In genomic region chr16:33853271-33853670, GRCm38 (mm10) we compare ENCODE assay signal across 18 mouse cellular contexts. TPM values are rescaled to one million over a fixed set of nuclear protein-coding genes. Genes with fewer than 3 reads are reported as not detected.
"Had no signal": no experiment of that assay in that cellular context is flagged by ENCODE, and none has a peak within 500 bp of the region (broad histone marks: within the 10 kb centered on the region; RNA-seq: fewer than 3 reads in every experiment).

No protein-coding gene starts in this region.

- H3K9ac ChIP-seq: lung, embryonic 15.5 days; midbrain, embryonic 13.5 days; midbrain, embryonic 15.5 days; neural tube, embryonic 12.5 days; stomach, embryonic 15.5 days had no signal

- H3K4me1 ChIP-seq: lung, embryonic 15.5 days; midbrain, embryonic 13.5 days; midbrain, embryonic 15.5 days; neural tube, embryonic 12.5 days; stomach, embryonic 15.5 days had no signal

- H3K4me2 ChIP-seq: lung, embryonic 15.5 days; midbrain, embryonic 11.5 days; midbrain, embryonic 13.5 days; midbrain, embryonic 15.5 days; neural tube, embryonic 12.5 days; stomach, embryonic 15.5 days had no signal

- H3K27me3 ChIP-seq: lung, embryonic 15.5 days; midbrain, embryonic 13.5 days; midbrain, embryonic 15.5 days; neural tube, embryonic 12.5 days; stomach, embryonic 15.5 days had no signal

- H3K9me3 ChIP-seq: lung, embryonic 15.5 days; midbrain, embryonic 13.5 days; midbrain, embryonic 15.5 days; neural tube, embryonic 12.5 days; stomach, embryonic 15.5 days had no signal

- H3K36me3 ChIP-seq: midbrain, embryonic 13.5 days; midbrain, embryonic 15.5 days; neural tube, embryonic 12.5 days had no signal

- H3K27ac ChIP-seq: lung, embryonic 15.5 days; macrophage; midbrain, embryonic 13.5 days; midbrain, embryonic 15.5 days; neural tube, embryonic 12.5 days; stomach, embryonic 15.5 days; stomach, postnatal 0 days had no signal

- H3K4me3 ChIP-seq: lung, embryonic 15.5 days; megakaryocyte, embryonic 14.5 days; midbrain, embryonic 13.5 days; midbrain, embryonic 15.5 days; neural tube, embryonic 12.5 days; stomach, embryonic 15.5 days had no signal

- ATAC-seq: lung, postnatal 0 days; midbrain, embryonic 13.5 days; midbrain, embryonic 15.5 days had no signal

- DNase-seq: lung, adult 2 months; lung, postnatal 14 days; lung, postnatal 36 days; right cerebral cortex, postnatal 14 days; thymus, adult 2 months; thymus, postnatal 25 days; thymus, postnatal 4 days had no signal

RNA-seq across cellular contexts. Expression of gene Muc13, which starts 59.4 kb away (rescaled TPM):
- polyA plus RNA-seq: midbrain, postnatal 0 days had no signal
